Mouse (Mus musculus): ENCODE measurements around the gene Epn1.
"Not testable (repeated sequence)": the region's sequence is repeated elsewhere in the genome, so short reads cannot be mapped to it uniquely, and the experiment has no call there.

Gene Epn1

GRCm38 (mm10) chr7:5059421-5059820, 20.6 kb upstream of the Epn1 start:
- DNase-seq = no peak

- peak; percentile 66 for DNase-seq
These were observed 19.8 kb upstream of the Epn1 start for GRCm38 (mm10) chr7:5060239-5060731.

GRCm38 (mm10) chr7:5060944-5061773, 18.9 kb upstream of the Epn1 start:
- peak; percentile 99 for DNase-seq

GRCm38 (mm10) chr7:5061774-5062359, 18.2 kb upstream of the Epn1 start, which contains the start of gene U2af2:
U2af2 (plus strand) TSS chr7:5062143.
- peak; percentile 94 for DNase-seq

- DNase-seq = no peak
These were observed 17.6 kb upstream of the Epn1 start for GRCm38 (mm10) chr7:5062360-5063001.

GRCm38 (mm10) chr7:5064886-5065285, 15.1 kb upstream of the Epn1 start:
- DNase-seq = no peak

- no peak for DNase-seq
These were observed 6.4 kb upstream of the Epn1 start for GRCm38 (mm10) chr7:5073586-5073985.

GRCm38 (mm10) chr7:5074984-5075383, 5.1 kb upstream of the Epn1 start:
- DNase-seq = no peak

- no peak for DNase-seq
These were observed 3.1 kb upstream of the Epn1 start for GRCm38 (mm10) chr7:5076931-5077330.

- DNase-seq = not testable (repeated sequence)
These were observed 548 bp upstream of the Epn1 start for GRCm38 (mm10) chr7:5079365-5080009.

GRCm38 (mm10) chr7:5080815-5081214, 780 bp downstream of the Epn1 start:
- no peak for DNase-seq

- DNase-seq = no peak
These were observed 1.2 kb downstream of the Epn1 start for GRCm38 (mm10) chr7:5081241-5081640.

GRCm38 (mm10) chr7:5081939-5082338, 1.9 kb downstream of the Epn1 start:
- no peak for DNase-seq

GRCm38 (mm10) chr7:5083325-5084105, 3.5 kb downstream of the Epn1 start:
- no peak for DNase-seq

GRCm38 (mm10) chr7:5085512-5085911, 5.5 kb downstream of the Epn1 start:
- no peak for DNase-seq

GRCm38 (mm10) chr7:5086921-5087440, 6.9 kb downstream of the Epn1 start:
- no peak for DNase-seq

- DNase-seq = no peak
These were observed 7.9 kb downstream of the Epn1 start for GRCm38 (mm10) chr7:5087886-5088285.

GRCm38 (mm10) chr7:5089853-5090252, 9.8 kb downstream of the Epn1 start:
- DNase-seq = no peak

GRCm38 (mm10) chr7:5091008-5091728, 11.1 kb downstream of the Epn1 start:
- no peak for DNase-seq

GRCm38 (mm10) chr7:5092381-5092780, 12.3 kb downstream of the Epn1 start:
- DNase-seq = no peak

- DNase-seq = no peak
These were observed 12.9 kb downstream of the Epn1 start for GRCm38 (mm10) chr7:5092831-5093510.

All from thymus, postnatal 25 days (tissue).